Mouse (Mus musculus) lung, postnatal 10 days (tissue): ENCODE results near the gene Zfp119a.
A peak's percentile ranks its signal among the peaks of the same experiment; 100 is the strongest.
"Not testable (repeated sequence)": the region's sequence is repeated elsewhere in the genome, so short reads cannot be mapped to it uniquely, and the experiment has no call there.

Experiments used
- DNase-seq: peaks from one replicate; pipeline ENCODE4 v3.0.0; 2021

Gene Zfp119a

GRCm38 (mm10) chr17:55878636-55879369 lies at the start of gene Zfp119a:
Gene Zfp119a, minus strand, starts transcription at chr17:55878930.
- peak; percentile 83 for DNase-seq

GRCm38 (mm10) chr17:55906669-55907068 lies 27.9 kb upstream of the Zfp119a start:
- no peak for DNase-seq

GRCm38 (mm10) chr17:55904131-55904530 lies 25.4 kb upstream of the Zfp119a start:
- no peak for DNase-seq

GRCm38 (mm10) chr17:55903687-55904086 lies 25.0 kb upstream of the Zfp119a start:
- no peak for DNase-seq

- DNase-seq: no peak
These were observed 24.4 kb upstream of the Zfp119a start for GRCm38 (mm10) chr17:55903087-55903486.

- DNase-seq: peak; percentile 13
These were observed 13.8 kb upstream of the Zfp119a start for GRCm38 (mm10) chr17:55892406-55892955.

DNA sequence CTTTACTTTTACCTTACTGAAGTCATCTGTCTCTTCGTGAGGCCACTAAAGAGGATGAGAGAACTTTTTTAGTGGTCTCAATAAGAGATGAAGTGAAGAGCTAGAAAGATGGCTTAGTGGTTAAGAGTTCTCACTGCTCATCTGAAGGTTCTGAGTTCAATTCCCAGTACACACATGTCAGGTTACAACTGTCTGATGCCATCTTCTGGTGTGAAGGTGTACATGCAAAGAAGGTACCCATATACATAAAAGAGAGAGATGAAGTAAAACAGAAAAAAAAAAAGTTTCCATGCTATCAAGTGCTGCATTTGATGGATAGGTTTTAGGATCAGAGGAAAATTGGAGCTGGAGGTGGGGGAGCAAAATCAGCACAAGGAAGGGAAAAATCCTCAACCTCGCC lies 6.2 kb upstream of the Zfp119a start:
- DNase-seq: no peak

GRCm38 (mm10) chr17:55883631-55884030 lies 4.9 kb upstream of the Zfp119a start:
- DNase-seq: peak; percentile 7

GRCm38 (mm10) chr17:55878282-55878635 lies 471 bp downstream of the Zfp119a start:
- not testable (repeated sequence) for DNase-seq

- no peak for DNase-seq
These were observed 1.5 kb downstream of the Zfp119a start for GRCm38 (mm10) chr17:55877184-55877583.

GRCm38 (mm10) chr17:55843067-55843466 lies 35.7 kb downstream of the Zfp119a start:
- no peak for DNase-seq

DNA sequence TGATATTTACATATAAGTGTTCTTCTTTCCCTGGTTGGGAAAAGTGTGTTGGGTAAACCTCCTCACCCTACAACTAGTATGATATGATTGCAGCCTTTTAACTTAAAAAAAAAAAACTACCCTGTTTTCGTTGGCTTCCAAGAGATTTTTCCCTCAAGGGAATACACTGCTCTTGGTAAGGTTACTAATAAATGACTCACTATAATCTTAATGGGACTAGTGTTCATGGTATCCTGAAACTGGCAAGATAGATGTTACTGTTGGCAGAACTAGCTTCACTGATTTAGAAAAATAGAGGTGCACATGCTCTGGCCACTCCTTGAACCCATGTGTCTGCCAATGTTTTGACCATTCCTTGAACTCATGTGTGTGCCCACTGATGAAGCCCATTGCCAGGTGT lies 57.2 kb downstream of the Zfp119a start:
- DNase-seq: no peak

- no peak for DNase-seq
These were observed 61.9 kb downstream of the Zfp119a start for GRCm38 (mm10) chr17:55816853-55817252.
